Mouse (Mus musculus): ENCODE data around the gene Zfp114. TPM values are rescaled to one million over a fixed set of nuclear protein-coding genes. Genes with fewer than 3 reads are reported as not detected.
A peak's percentile ranks its signal among the peaks of the same experiment; 100 is the strongest.

The Zfp114 gene
- 3.2 and 3.3 TPM in 2 replicates for polyA plus RNA-seq (2014; fragmentation: Nextera tagmentation; extraction: Ambion mirVana)

DNA sequence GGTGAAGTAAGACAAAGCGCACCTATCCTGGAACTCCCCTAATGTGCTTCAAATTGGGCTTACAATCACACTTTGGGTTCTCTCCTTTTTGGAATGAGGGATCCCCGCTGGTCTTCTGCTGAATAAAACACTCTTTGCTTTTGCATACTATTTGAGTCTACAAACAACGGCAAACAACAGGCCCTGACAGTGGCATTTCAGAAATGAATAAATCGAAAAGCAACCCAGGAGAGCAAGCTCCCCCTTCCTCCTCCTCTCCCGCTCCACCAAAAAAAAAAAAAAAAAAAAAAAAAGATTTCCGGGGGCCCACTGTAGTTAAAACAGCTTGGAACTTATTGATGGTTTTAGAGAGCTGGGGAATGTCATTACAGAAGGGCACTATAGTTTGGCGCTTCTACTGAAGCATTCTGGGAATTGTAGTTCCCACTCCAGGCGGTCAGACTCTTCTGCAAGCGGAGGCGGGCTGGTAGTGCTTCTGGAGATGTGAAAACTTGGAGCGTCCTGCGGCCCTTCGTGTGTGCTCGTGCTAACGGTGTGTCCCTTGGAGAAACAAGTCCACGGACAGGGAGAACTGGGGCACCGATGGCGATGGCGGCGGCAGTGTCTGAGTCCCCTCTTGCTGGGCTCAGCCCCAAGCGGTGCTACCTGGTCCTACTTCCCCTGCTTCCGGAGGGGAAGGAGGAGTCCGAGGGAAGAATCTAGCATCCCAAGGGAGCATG is at the start of gene Zfp114:
Gene Zfp114, plus strand, starts transcription at position 443 of the 719 bp plus-strand sequence.
- WGBS, result 12% methylated on average over 23 of the region's 23 CpGs
- ATAC-seq (ENCODE audit: insufficient number of reproducible peaks, insufficient read depth, low FRiP score, low read depth), result peak; percentile 56; the same call in 1 of the 2 replicates
- peak within 1 kb of the TSS; percentile 77 for H3K9ac ChIP-seq (ENCODE audit: low read length)

DNA sequence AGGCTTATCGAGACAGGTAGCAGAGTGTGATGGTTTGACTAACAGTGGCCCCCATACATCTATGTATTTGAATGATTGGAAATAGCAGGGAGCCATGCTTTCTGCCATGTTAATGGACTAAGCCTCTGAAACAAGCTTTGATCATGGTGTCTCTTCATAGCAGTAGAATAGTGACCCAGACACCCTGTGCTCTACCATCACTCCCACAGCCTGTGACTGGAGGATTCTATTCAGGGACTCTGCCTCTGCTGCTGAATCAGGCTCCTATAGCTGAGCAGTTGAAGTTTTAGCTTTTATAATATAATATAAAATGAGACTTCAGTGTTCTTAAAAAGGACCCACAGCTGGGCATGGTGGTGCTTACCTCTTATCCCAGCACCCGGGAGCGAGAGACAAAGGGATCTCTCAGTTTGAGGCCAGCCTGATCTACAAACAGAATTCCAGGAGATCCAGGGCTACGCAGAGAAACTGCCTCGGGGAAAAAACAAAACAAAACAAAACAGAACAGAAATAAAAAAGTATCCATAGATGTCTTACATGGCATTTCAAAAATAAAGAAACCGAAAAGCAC is 41.4 kb upstream of the Zfp114 start:
- Histone ChIP-seq H3K4me2 (ENCODE audit: low read length) (peak overlapping the region; percentile 77), H3K4me1 (ENCODE audit: control insufficient read depth in 2 of 2, insufficient read depth in 2 of 2, low read length in 2 of 2) (peaks cover 2 to 7% of the 10 kb centered on the region in 2 experiments; a peak in 3 of 4 replicates), H3K4me3 (ENCODE audit: control insufficient read depth in 1 of 2, insufficient read depth in 1 of 2, low read depth in 1 of 2, low read length in 2 of 2) (peak overlapping the region; percentile 75 to 94), H3K36me3 (ENCODE audit: control insufficient read depth, insufficient read depth, low read length) (peaks cover 25% of the 10 kb centered on the region), H3K9me3 (ENCODE audit: control insufficient read depth, low read length) (no peaks in the 10 kb centered on the region), H3K27me3 (ENCODE audit: control insufficient read depth, insufficient read depth, low read length) (no peaks in the 10 kb centered on the region), H3K9ac (ENCODE audit: low read length) (peak overlapping the region; percentile 85), H3K27ac (replicated peaks in 1 of 2; ENCODE audit: control insufficient read depth in 1 of 2, insufficient read depth in 1 of 2, low read depth in 2 of 2, low read length in 2 of 2) (no peak overlapping the region)
- ATAC-seq (ENCODE audit: insufficient number of reproducible peaks, insufficient read depth, low FRiP score, low read depth), result no peak
- WGBS, result 17% methylated on average over 6 of the region's 6 CpGs

More for the DNA sequence above, at the start of gene Zfp114:
- Histone ChIP-seq H3K4me3 (ENCODE audit: control insufficient read depth in 1 of 2, insufficient read depth in 1 of 2, low read depth in 1 of 2, low read length in 2 of 2) (peak within 1 kb of the TSS; percentile 63 to 88), H3K27ac (replicated peaks in 1 of 2; ENCODE audit: control insufficient read depth in 1 of 2, insufficient read depth in 1 of 2, low read depth in 2 of 2, low read length in 2 of 2) (peak within 1 kb of the TSS in 1 of 2 experiments; percentile 66; a peak in 1 of 4 replicates), H3K4me1 (ENCODE audit: control insufficient read depth in 2 of 2, insufficient read depth in 2 of 2, low read length in 2 of 2) (peaks cover 2 to 6% of the 10 kb centered on the region in 2 experiments; a peak in 2 of 4 replicates), H3K27me3 (ENCODE audit: control insufficient read depth, insufficient read depth, low read length) (no peaks in the 10 kb centered on the region), H3K36me3 (ENCODE audit: control insufficient read depth, insufficient read depth, low read length) (no peaks in the 10 kb centered on the region), H3K9me3 (ENCODE audit: control insufficient read depth, low read length) (no peaks in the 10 kb centered on the region), H3K4me2 (ENCODE audit: low read length) (peak within 1 kb of the TSS; percentile 64)

DNA sequence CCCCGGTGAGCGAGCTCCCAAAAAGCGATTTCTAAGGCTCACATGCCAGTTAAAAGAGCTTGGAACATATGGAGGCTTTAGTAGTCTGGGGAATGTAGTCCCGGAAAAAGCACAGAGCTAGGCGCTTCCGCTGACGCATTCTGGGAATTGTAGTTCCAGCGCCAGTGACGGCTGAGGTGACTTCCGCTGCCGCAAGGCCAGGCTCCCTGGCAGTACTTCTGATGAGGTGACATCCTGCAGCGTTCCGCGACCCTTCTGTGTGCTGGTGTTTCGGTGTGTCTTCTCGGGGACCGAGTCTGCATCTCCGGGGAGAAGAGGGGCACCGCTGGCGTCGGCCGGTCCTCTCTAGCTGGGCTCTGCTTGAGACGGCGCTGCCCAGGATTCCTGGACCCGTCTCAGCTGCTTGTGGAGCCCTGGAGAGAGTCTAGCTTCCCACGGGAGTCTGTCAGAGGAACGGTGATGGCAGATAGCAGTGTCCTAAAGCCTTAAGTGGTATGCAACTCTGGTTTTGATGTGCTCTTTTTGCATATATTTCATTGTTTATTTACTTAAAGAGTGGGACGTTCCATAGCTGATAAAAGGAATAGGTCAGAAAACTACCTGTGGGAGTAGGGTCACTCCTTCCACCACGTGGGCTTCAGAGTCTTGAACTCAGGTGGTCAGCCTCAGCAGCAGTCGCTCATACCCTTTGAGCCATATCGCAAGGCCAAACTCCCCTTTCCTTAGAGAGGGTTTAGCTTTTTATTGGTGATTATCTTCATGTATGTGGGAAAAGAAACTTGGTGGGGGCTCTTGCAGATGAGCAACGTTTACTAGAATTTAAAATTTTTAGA is 40.6 kb upstream of the Zfp114 start, which contains the start of gene Zfp235:
Gene Zfp235, plus strand, starts transcription at position 174 of the 833 bp plus-strand sequence.
- Histone ChIP-seq H3K4me1 (ENCODE audit: control insufficient read depth in 2 of 2, insufficient read depth in 2 of 2, low read length in 2 of 2) (peaks cover 2 to 7% of the 10 kb centered on the region in 2 experiments; a peak in 3 of 4 replicates), H3K9ac (ENCODE audit: low read length) (peak within 1 kb of the TSS; percentile 85), H3K9me3 (ENCODE audit: control insufficient read depth, low read length) (no peaks in the 10 kb centered on the region), H3K36me3 (ENCODE audit: control insufficient read depth, insufficient read depth, low read length) (peaks cover 32% of the 10 kb centered on the region), H3K4me3 (ENCODE audit: control insufficient read depth in 1 of 2, insufficient read depth in 1 of 2, low read depth in 1 of 2, low read length in 2 of 2) (peak within 1 kb of the TSS; percentile 75 to 94), H3K4me2 (ENCODE audit: low read length) (peak within 1 kb of the TSS; percentile 77), H3K27ac (replicated peaks in 1 of 2; ENCODE audit: control insufficient read depth in 1 of 2, insufficient read depth in 1 of 2, low read depth in 2 of 2, low read length in 2 of 2) (no peak within 1 kb of the TSS), H3K27me3 (ENCODE audit: control insufficient read depth, insufficient read depth, low read length) (no peaks in the 10 kb centered on the region)
- ATAC-seq (ENCODE audit: insufficient number of reproducible peaks, insufficient read depth, low FRiP score, low read depth), result peak; percentile 88
- 3% methylated on average over 32 of the region's 32 CpGs for WGBS

DNA sequence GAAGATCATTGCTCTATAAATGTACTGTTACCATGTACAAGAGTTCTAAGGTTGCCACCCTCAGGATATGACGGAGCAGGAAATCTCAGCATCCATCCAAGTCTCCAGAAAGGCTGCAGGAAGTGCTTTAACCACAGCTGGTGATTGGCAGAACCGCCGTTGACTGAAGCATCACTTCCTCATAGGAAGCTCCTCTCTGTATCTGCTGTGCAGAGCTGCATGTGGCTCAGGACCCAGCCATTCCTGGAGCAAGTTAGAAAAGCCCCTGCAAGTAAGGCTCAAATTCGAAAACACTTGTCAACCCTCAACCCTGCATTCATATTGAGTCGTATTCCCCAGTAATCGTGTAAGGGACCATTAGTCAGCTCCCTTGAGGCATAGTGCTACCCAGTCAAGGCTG is 32.3 kb upstream of the Zfp114 start:
- H3K27me3 ChIP-seq (ENCODE audit: control insufficient read depth, insufficient read depth, low read length), result no peaks in the 10 kb centered on the region
- no peak overlapping the region for H3K4me3 ChIP-seq (ENCODE audit: control insufficient read depth in 1 of 2, insufficient read depth in 1 of 2, low read depth in 1 of 2, low read length in 2 of 2)
- no peaks in the 10 kb centered on the region for H3K4me1 ChIP-seq (ENCODE audit: control insufficient read depth in 2 of 2, insufficient read depth in 2 of 2, low read length in 2 of 2)
- WGBS, result 89% methylated on average over 6 of the region's 6 CpGs
- ATAC-seq (ENCODE audit: insufficient number of reproducible peaks, insufficient read depth, low FRiP score, low read depth), result no peak
- H3K36me3 ChIP-seq (ENCODE audit: control insufficient read depth, insufficient read depth, low read length), result peaks cover 46% of the 10 kb centered on the region
- no peaks in the 10 kb centered on the region for H3K9me3 ChIP-seq (ENCODE audit: control insufficient read depth, low read length)
- H3K27ac ChIP-seq (replicated peaks in 1 of 2; ENCODE audit: control insufficient read depth in 1 of 2, insufficient read depth in 1 of 2, low read depth in 2 of 2, low read length in 2 of 2), result no peak overlapping the region
- H3K4me2 ChIP-seq (ENCODE audit: low read length), result no peak overlapping the region
- H3K9ac ChIP-seq (ENCODE audit: low read length), result no peak overlapping the region

DNA sequence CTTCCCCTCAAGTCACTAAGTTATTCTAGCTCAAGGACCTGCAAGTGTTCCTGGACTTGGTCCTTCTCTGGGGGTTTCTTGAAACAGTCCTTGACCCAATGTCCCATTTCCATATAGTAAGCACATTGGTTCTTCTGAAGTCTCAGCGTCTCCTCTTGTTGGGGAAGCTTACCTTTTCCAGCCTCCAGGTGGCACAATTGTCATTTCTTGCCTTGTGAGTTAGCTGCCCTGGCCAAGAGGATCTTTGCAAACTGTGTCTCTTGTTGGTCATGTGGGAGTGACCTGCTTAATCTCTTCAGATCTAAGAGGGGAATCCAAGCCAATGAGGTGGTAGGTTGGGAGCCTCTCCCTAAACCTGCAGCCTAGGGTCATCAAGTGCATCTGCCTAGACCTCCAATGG is 21.6 kb upstream of the Zfp114 start:
- WGBS, result 3% methylated on average over 1 of the region's 1 CpGs
- Histone ChIP-seq H3K27me3 (ENCODE audit: control insufficient read depth, insufficient read depth, low read length) (no peaks in the 10 kb centered on the region), H3K36me3 (ENCODE audit: control insufficient read depth, insufficient read depth, low read length) (no peaks in the 10 kb centered on the region), H3K9me3 (ENCODE audit: control insufficient read depth, low read length) (peaks cover 3% of the 10 kb centered on the region; the same call in 1 of the 2 replicates), H3K27ac (replicated peaks in 1 of 2; ENCODE audit: control insufficient read depth in 1 of 2, insufficient read depth in 1 of 2, low read depth in 2 of 2, low read length in 2 of 2) (no peak overlapping the region), H3K4me3 (ENCODE audit: control insufficient read depth in 1 of 2, insufficient read depth in 1 of 2, low read depth in 1 of 2, low read length in 2 of 2) (no peak overlapping the region), H3K4me1 (ENCODE audit: control insufficient read depth in 2 of 2, insufficient read depth in 2 of 2, low read length in 2 of 2) (no peaks in the 10 kb centered on the region), H3K4me2 (ENCODE audit: low read length) (no peak overlapping the region), H3K9ac (ENCODE audit: low read length) (no peak overlapping the region)
- no peak for ATAC-seq (ENCODE audit: insufficient number of reproducible peaks, insufficient read depth, low FRiP score, low read depth)

DNA sequence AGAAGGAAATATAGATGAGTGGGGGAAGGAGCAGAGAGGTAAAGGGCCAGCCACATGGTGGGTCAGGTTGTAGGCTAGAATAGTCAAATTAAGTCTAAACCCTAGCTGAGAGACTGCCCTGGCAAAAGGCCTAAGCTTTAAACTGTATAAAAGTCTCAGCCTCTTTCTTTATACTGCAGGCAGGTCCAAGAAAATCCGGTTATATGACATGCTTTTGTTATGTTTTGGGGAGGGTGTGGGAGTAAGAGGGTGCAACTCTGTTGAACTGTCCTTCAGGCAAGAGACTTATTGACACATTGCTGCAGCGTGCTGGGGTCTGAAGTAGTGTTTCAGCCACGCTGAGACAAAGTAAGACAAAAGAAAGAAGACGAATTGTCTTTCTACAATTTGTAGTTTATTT is 2.7 kb upstream of the Zfp114 start:
- no peak overlapping the region for H3K4me2 ChIP-seq (ENCODE audit: low read length)
- no peaks in the 10 kb centered on the region for H3K4me1 ChIP-seq (ENCODE audit: control insufficient read depth in 2 of 2, insufficient read depth in 2 of 2, low read length in 2 of 2)
- no peak for ATAC-seq (ENCODE audit: insufficient number of reproducible peaks, insufficient read depth, low FRiP score, low read depth)
- no peaks in the 10 kb centered on the region for H3K36me3 ChIP-seq (ENCODE audit: control insufficient read depth, insufficient read depth, low read length)
- no peaks in the 10 kb centered on the region for H3K9me3 ChIP-seq (ENCODE audit: control insufficient read depth, low read length)
- no peaks in the 10 kb centered on the region for H3K27me3 ChIP-seq (ENCODE audit: control insufficient read depth, insufficient read depth, low read length)
- WGBS, result 53% methylated on average over 4 of the region's 4 CpGs
- no peak overlapping the region for H3K27ac ChIP-seq (replicated peaks in 1 of 2; ENCODE audit: control insufficient read depth in 1 of 2, insufficient read depth in 1 of 2, low read depth in 2 of 2, low read length in 2 of 2)
- no peak overlapping the region for H3K9ac ChIP-seq (ENCODE audit: low read length)
- H3K4me3 ChIP-seq (ENCODE audit: control insufficient read depth in 1 of 2, insufficient read depth in 1 of 2, low read depth in 1 of 2, low read length in 2 of 2), result no peak overlapping the region

DNA sequence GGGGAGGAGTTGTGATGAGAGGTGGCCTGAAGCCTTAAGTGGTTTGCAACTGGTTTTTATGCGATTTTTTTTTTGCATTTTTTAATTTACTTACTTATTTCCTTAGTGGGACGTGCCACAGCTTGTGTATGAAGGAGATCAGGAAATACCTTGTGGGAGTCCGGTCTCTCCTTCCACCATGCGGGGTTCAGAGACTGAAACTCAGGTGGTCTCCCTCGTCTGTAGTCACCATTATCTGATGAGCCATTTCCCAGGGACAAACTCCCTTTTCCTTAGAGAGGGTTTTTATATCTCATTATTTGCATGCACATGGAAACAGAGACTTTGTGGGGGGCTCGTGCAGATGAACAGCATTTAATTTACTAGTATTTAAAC is 464 bp downstream of the Zfp114 start:
- Histone ChIP-seq H3K4me3 (ENCODE audit: control insufficient read depth in 1 of 2, insufficient read depth in 1 of 2, low read depth in 1 of 2, low read length in 2 of 2) (peak overlapping the region; percentile 63 to 88), H3K27me3 (ENCODE audit: control insufficient read depth, insufficient read depth, low read length) (no peaks in the 10 kb centered on the region), H3K4me1 (ENCODE audit: control insufficient read depth in 2 of 2, insufficient read depth in 2 of 2, low read length in 2 of 2) (peaks cover 2 to 6% of the 10 kb centered on the region in 2 experiments; a peak in 2 of 4 replicates), H3K36me3 (ENCODE audit: control insufficient read depth, insufficient read depth, low read length) (no peaks in the 10 kb centered on the region), H3K27ac (replicated peaks in 1 of 2; ENCODE audit: control insufficient read depth in 1 of 2, insufficient read depth in 1 of 2, low read depth in 2 of 2, low read length in 2 of 2) (0 out of 4 replicates have a peak overlapping the region, but pooled peaks of 1 of the 2 experiments have one; percentile 66), H3K4me2 (ENCODE audit: low read length) (peak overlapping the region; percentile 64), H3K9me3 (ENCODE audit: control insufficient read depth, low read length) (no peaks in the 10 kb centered on the region), H3K9ac (ENCODE audit: low read length) (peak overlapping the region; percentile 77)
- no peak for ATAC-seq (ENCODE audit: insufficient number of reproducible peaks, insufficient read depth, low FRiP score, low read depth)
- 49% methylated on average over 6 of the region's 6 CpGs for WGBS
